Mouse (Mus musculus) kidney, embryonic 16.5 days (tissue): Measurements from ENCODE around the gene Gfi1. TPM values are rescaled to one million over a fixed set of nuclear protein-coding genes. Genes with fewer than 3 reads are reported as not detected.
A peak's percentile ranks its signal among the peaks of the same experiment; 100 is the strongest.

Experiments used
- ATAC-seq: fragments of 200-750 bp; cut with Nextera tagmentation; 2 replicates; pipeline ENCODE4 v1.8.0; 2017; ENCODE audit warnings: moderate TSS enrichment; ENCODE audit not compliant: low FRiP score, low TSS enrichment
- H3K27ac ChIP-seq: fragments of 300-500 bp; sonication (generic); 2 replicates; pipeline ENCODE4 v1.5.1; 2014; ENCODE audit warnings: low read length
- H3K27me3 ChIP-seq: fragments of 300-500 bp; sonication (generic); 2 replicates; pipeline ENCODE4 v1.6.1; 2014; ENCODE audit warnings: low read length, control low read depth, mixed read lengths; ENCODE audit not compliant: insufficient read depth
- H3K36me3 ChIP-seq: fragments of 300-500 bp; sonication (generic); 2 replicates; pipeline ENCODE4 v1.6.1; 2014; ENCODE audit warnings: low read length, control low read depth, mixed read lengths; ENCODE audit not compliant: insufficient read depth
- H3K4me1 ChIP-seq: fragments of 300-500 bp; sonication (generic); 2 replicates; pipeline ENCODE4 v1.6.1; 2014; ENCODE audit warnings: low read length, control low read depth, mixed read lengths; ENCODE audit not compliant: insufficient read depth
- H3K4me2 ChIP-seq: fragments of 300-500 bp; sonication (generic); replicated peaks from 2 replicates; pipeline ENCODE4 v1.6.1; 2014; ENCODE audit warnings: low read depth, low read length
- H3K4me3 ChIP-seq: fragments of 300-500 bp; sonication (generic); 2 replicates; pipeline ENCODE4 v1.5.1; 2014; ENCODE audit warnings: mild to moderate bottlenecking, low read length
- H3K9ac ChIP-seq: fragments of 300-500 bp; sonication (generic); replicated peaks from 2 replicates; pipeline ENCODE4 v1.6.1; 2014; ENCODE audit warnings: low read length
- H3K9me3 ChIP-seq: fragments of 300-500 bp; sonication (generic); 2 replicates; pipeline ENCODE4 v1.6.1; 2016; ENCODE audit warnings: low read length, control low read depth
- WGBS: fragments of 180-500 bp; shearing (Covaris S2); extraction: QIAGEN DNeasy Blood & Tissue Kit; methylation state at CpG from one replicate; pipeline ENCODE4 v1.1.7; 2014; 5-methylcytosine and 5-hydroxymethylcytosine counted together
- polyA plus RNA-seq: library from polyadenylated mRNA; unstranded; fragments of >200 nt; fragmentation: Nextera tagmentation; extraction: Ambion mirVana; gene quantifications from 2 replicates; pipeline ENCODE4 v1.2.1, GENCODE M21; 2015

Gene Gfi1
- polyA plus RNA-seq, 1 experiment from 2014 or later, result not detected

DNA sequence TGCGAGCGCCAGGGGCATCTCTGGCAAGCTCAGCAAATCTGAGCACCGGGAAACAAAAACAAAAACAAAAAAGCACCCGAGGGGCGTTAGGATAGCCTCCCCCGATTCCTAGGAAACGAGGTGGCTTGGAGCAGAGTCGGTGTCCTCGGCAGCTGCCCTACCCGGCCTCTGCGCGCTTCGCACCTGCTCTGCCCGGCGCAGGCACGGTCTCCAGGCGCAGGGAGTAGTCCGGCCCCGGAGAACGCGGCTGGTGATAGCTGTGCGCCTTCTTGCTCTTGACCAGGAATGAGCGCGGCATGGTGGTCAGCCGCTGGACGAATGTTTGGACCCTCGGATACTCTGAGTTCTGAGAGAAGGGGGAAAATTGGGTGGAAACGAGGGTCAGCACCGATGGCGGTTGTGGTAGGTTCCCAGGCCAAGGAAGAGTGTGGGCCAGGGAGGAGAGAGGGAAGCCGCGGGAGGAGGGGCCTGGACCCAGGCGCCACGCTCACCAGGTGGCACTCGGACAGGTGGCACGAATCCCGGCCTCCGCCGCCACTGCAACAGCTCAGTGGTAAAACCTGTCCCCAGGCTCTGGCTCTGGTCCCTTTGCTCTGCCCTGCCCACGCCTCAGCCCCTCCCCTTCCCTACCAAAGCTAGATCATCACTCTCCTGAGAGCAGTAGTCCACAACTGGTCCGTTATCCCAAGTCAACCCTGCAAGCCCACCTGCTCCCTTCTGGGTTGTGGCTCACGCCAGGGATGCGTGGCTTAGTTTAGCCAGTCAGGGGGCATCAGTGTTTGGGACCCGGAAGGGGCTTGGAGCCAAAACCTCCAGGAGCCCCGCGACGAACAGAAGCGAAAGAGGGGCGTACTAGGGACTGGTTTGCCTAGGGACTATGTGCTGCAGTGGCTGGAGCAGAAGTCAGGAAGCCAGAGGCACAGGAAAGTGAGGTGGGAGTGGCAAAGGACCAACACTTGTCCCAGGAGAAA, 2.0 kb downstream of the Gfi1 start:
- Histone ChIP-seq H3K9ac (no peak overlapping the region), H3K4me2 (peak overlapping the region; percentile 45), H3K4me3 (peak overlapping the region; percentile 38), H3K27ac (no peak overlapping the region), H3K9me3 (no peaks in the 10 kb centered on the region), H3K4me1 (peaks cover 55% of the 10 kb centered on the region), H3K27me3 (peaks cover 99% of the 10 kb centered on the region), H3K36me3 (no peaks in the 10 kb centered on the region)
- ATAC-seq, result peak; percentile 29; the same call in 1 of the 2 replicates
- WGBS, result 2% methylated on average over 47 of the region's 49 CpGs

DNA sequence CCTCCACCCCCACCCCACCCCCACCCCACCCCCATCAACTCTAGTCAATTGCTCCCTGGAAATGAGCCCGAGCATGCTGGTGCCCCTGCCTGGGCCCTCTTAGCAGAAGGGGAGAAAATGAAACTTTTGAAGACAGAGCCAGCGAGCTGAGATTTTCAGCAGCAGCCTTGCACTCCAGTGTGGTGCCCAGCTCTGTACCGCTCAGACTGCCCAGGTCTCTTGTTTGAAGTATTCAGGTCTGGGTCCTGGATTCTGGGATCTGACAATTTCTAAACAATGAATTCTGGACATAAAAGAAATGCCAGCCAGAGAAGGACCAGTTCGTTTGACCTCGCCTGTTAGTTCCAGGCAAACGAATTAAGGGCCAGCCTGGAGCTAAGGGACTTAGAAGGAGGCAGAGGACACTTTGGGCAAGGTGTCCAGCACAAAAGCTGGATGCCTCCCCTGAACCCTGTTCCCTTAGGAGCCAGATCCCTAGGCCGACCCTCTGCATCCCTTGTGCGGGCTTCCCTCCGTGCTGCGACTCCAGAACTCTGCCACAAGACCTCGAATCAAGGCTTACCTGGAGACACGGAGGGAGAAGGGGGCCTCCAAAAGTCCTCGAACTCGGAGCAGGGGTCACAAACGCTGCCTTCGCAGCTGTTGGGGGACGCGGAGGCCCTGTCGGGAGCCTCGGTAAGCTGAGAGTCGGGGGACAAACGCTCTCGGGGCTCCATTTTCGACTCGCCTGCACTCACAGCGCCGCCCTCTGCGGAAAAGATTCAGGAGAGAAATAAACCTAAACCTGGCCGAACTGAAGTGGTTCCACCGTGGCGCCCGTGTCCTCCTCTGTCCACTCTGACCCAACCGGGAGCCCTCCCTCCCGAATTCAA, 2.9 kb downstream of the Gfi1 start:
- Histone ChIP-seq H3K4me2 (peak overlapping the region; percentile 45), H3K9ac (no peak overlapping the region), H3K4me3 (peak overlapping the region; percentile 38), H3K4me1 (peaks cover 55% of the 10 kb centered on the region), H3K27ac (no peak overlapping the region), H3K36me3 (no peaks in the 10 kb centered on the region), H3K27me3 (peaks cover 98% of the 10 kb centered on the region), H3K9me3 (no peaks in the 10 kb centered on the region)
- WGBS, result under 1% methylated on average over 34 of the region's 34 CpGs
- ATAC-seq, result no peak

DNA sequence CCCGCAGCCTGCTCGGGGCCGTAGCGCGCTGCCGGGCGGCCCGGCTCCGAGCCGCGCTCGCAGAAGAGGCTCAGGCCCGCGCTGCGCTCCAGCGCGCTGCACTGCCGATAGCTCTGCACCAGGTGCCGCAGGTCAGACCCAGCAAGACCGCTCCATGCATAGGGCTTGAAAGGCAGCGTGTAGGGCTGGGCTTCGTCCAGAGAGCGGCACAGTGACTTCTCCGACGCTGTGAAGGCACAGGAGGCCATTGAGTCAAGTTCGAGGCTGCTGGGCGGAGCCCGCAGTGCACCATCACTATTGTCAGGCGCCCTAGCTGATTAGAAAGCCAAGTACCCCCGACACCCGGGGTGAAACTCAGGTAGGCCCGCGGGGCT, 4.2 kb downstream of the Gfi1 start:
- Histone ChIP-seq H3K9ac (no peak overlapping the region), H3K4me1 (peaks cover 52% of the 10 kb centered on the region), H3K4me3 (peak overlapping the region; percentile 27), H3K27ac (no peak overlapping the region), H3K36me3 (no peaks in the 10 kb centered on the region), H3K9me3 (no peaks in the 10 kb centered on the region), H3K4me2 (peak overlapping the region; percentile 54), H3K27me3 (peaks cover 98% of the 10 kb centered on the region)
- no peak for ATAC-seq
- WGBS, result 1% methylated on average over 33 of the region's 33 CpGs

DNA sequence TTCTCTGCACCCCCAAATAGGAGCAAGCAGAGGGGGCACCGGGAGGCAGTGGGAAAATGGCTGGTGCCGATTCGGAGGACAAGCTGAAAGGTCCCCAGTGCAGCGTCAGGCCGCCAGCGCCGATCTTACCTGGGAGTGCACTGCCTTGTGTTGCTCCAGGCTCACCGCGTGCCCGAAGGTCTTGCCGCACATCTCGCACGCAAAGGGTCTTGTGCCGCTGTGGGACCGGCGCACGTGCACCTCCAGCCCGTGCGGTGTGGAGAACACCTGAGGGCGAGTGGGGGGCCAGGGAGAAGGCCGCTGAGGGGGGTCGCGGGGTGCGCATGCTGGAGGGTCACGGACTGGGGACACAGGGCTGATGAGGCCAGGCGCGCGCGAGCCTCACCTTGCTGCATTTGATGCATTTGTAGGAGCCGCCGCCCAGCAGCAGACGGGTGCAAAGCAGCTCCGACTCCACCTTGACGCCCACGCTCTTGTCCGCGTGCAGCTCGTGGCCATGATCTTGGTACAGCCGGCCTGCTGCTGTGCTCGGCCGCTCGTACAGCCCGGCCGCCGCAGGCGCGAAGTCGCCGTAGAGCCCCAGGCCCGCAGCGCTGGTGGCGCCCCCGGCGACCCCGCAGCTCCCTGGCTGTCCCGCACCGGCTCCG, 4.7 kb downstream of the Gfi1 start:
- Histone ChIP-seq H3K36me3 (no peaks in the 10 kb centered on the region), H3K27ac (no peak overlapping the region), H3K4me3 (peak overlapping the region; percentile 27), H3K9me3 (no peaks in the 10 kb centered on the region), H3K4me1 (peaks cover 46% of the 10 kb centered on the region), H3K4me2 (peak overlapping the region; percentile 54), H3K9ac (no peak overlapping the region), H3K27me3 (peaks cover 98% of the 10 kb centered on the region)
- ATAC-seq, result no peak
- under 1% methylated on average over 58 of the region's 58 CpGs for WGBS

DNA sequence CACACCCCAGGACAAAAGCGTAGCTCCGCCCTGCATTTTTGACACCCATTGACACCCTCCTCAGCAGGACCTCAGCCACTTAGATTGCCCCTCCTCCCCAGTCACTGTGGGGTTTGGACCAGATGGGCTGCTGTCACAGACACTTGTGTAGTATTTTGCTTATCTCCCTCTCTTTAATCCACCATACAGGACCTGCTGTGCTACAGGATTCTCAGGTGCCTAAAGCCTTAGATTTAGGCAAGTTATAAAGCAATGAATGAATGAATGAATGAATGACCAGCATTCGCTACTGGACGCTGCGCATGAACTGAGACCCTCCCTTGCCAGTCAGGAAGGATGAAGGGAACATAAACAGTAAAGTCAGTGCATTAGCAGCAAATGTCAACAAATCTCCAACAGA, 5.3 kb downstream of the Gfi1 start:
- H3K4me3 ChIP-seq, result no peak overlapping the region
- no peak overlapping the region for H3K9ac ChIP-seq
- peaks cover 95% of the 10 kb centered on the region for H3K27me3 ChIP-seq
- H3K36me3 ChIP-seq, result no peaks in the 10 kb centered on the region
- no peak overlapping the region for H3K4me2 ChIP-seq
- no peak overlapping the region for H3K27ac ChIP-seq
- H3K4me1 ChIP-seq, result peaks cover 40% of the 10 kb centered on the region
- no peak for ATAC-seq
- no peaks in the 10 kb centered on the region for H3K9me3 ChIP-seq
- WGBS, result 4% methylated on average over 5 of the region's 5 CpGs

DNA sequence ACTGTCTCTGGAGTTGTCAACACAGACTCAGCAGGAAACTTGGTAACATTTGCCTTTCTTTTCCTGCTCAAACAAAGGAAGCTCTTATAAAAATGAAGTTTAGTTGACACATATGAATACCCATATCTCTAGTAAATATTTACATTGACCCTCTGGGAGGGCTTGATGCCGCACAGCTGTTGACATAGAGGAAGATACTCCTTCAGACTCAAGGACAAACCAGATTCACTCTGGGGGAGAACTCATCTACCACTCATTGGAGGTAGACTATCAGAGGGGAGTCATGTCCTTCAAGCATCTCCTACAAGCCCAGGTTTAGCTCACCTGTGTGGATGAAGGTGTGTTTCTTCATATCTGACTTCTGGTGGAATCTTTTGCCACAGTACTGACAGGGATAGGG, 6.0 kb downstream of the Gfi1 start:
- Histone ChIP-seq H3K4me3 (no peak overlapping the region), H3K27me3 (peaks cover 92% of the 10 kb centered on the region), H3K9me3 (no peaks in the 10 kb centered on the region), H3K27ac (no peak overlapping the region), H3K4me1 (peaks cover 34% of the 10 kb centered on the region), H3K36me3 (no peaks in the 10 kb centered on the region), H3K9ac (no peak overlapping the region), H3K4me2 (no peak overlapping the region)
- WGBS, result 10% methylated on average over 1 of the region's 1 CpGs
- ATAC-seq, result no peak

DNA sequence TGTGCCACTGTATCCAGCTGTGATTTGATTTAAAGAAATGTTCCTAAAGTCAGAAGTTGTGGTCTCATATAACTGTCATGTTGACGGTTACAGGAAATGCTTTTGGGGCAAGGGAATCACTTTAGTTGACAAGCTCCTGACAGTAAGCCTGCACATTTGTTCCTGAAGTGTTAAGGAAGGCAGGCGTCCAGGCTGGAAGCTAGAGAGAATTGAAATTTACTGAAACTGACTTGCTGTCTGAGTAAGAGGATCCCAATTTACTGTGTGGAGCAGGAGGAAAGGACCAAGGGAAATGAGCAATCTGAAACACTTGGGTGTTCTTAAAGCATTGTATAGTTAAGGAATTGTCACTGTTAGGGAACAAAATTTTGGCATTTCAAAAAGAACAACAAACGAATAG, 6.6 kb downstream of the Gfi1 start:
- Histone ChIP-seq H3K36me3 (no peaks in the 10 kb centered on the region), H3K27me3 (peaks cover 92% of the 10 kb centered on the region), H3K9me3 (no peaks in the 10 kb centered on the region), H3K4me1 (peaks cover 28% of the 10 kb centered on the region), H3K27ac (no peak overlapping the region), H3K9ac (no peak overlapping the region), H3K4me3 (no peak overlapping the region), H3K4me2 (no peak overlapping the region)
- WGBS, result 6% methylated on average over 3 of the region's 3 CpGs
- no peak for ATAC-seq

DNA sequence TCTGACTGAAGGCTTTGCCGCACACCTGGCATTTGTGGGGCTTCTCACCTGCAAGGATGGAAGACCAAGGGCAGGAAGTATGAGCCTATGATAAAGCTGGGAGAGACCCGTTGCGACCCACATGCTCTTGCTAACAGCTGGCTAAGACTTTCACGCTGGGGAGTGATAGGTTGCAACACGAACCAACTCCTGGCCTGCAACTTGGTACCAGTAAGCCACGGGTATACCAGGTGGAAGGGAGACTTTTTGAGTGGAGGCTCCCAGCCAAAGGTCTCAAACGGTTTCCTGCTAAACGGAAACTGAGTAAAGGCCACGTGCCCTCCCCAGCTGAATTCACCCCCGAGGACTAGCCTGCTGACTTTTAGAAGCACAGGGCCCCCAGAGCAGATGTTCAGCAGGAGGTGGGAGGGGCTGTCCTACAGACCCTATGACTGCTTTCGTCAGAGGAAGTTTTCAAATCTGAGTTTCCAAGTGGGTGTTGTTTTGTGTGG, 7.9 kb downstream of the Gfi1 start:
- no peak for ATAC-seq
- Histone ChIP-seq H3K9ac (no peak overlapping the region), H3K27ac (no peak overlapping the region), H3K4me3 (no peak overlapping the region), H3K4me2 (no peak overlapping the region), H3K4me1 (peaks cover 15% of the 10 kb centered on the region), H3K27me3 (peaks cover 90% of the 10 kb centered on the region), H3K9me3 (no peaks in the 10 kb centered on the region), H3K36me3 (no peaks in the 10 kb centered on the region)
- WGBS, result 8% methylated on average over 11 of the region's 11 CpGs

DNA sequence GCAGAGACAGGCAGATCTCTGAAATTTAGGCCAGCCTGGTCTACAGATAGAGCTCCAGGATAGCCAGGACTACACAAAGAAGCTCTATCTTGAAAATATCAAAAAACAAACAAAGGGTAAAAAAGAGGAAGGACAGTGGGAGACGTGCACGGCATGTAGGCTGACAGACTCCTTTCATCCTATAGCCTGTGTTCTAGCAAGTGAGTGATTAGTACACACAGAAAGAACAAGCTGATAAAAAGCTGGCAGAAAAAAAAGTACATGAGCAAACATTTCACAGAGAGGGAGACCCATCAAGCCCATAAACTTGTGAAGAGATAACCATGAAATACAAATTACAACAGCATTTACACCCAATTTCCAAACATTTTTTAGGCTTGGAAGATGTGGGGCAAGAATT, 14.1 kb downstream of the Gfi1 start:
- 65% methylated on average over 2 of the region's 2 CpGs for WGBS
- Histone ChIP-seq H3K27me3 (peaks cover 58% of the 10 kb centered on the region), H3K4me1 (no peaks in the 10 kb centered on the region), H3K36me3 (no peaks in the 10 kb centered on the region), H3K4me2 (no peak overlapping the region), H3K9me3 (no peaks in the 10 kb centered on the region), H3K4me3 (no peak overlapping the region), H3K9ac (no peak overlapping the region), H3K27ac (no peak overlapping the region)
- ATAC-seq, result no peak
